Mouse (Mus musculus) kidney, embryonic 16.5 days (tissue): Measurements from ENCODE around the gene H2al1c. TPM values are rescaled to one million over a fixed set of nuclear protein-coding genes. Genes with fewer than 3 reads are reported as not detected.
"Not testable (repeated sequence)": the region's sequence is repeated elsewhere in the genome, so short reads cannot be mapped to it uniquely, and the experiment has no call there.

Source experiments
- ATAC-seq: fragments of 200-750 bp; cut with Nextera tagmentation; 2 replicates; pipeline ENCODE4 v1.8.0; 2017; ENCODE audit warnings: moderate TSS enrichment; ENCODE audit not compliant: low FRiP score, low TSS enrichment
- H3K27ac ChIP-seq: fragments of 300-500 bp; sonication (generic); 2 replicates; pipeline ENCODE4 v1.5.1; 2014; ENCODE audit warnings: low read length
- H3K27me3 ChIP-seq: fragments of 300-500 bp; sonication (generic); 2 replicates; pipeline ENCODE4 v1.6.1; 2014; ENCODE audit warnings: low read length, control low read depth, mixed read lengths; ENCODE audit not compliant: insufficient read depth
- H3K36me3 ChIP-seq: fragments of 300-500 bp; sonication (generic); 2 replicates; pipeline ENCODE4 v1.6.1; 2014; ENCODE audit warnings: low read length, control low read depth, mixed read lengths; ENCODE audit not compliant: insufficient read depth
- H3K4me1 ChIP-seq: fragments of 300-500 bp; sonication (generic); 2 replicates; pipeline ENCODE4 v1.6.1; 2014; ENCODE audit warnings: low read length, control low read depth, mixed read lengths; ENCODE audit not compliant: insufficient read depth
- H3K4me2 ChIP-seq: fragments of 300-500 bp; sonication (generic); replicated peaks from 2 replicates; pipeline ENCODE4 v1.6.1; 2014; ENCODE audit warnings: low read depth, low read length
- H3K4me3 ChIP-seq: fragments of 300-500 bp; sonication (generic); 2 replicates; pipeline ENCODE4 v1.5.1; 2014; ENCODE audit warnings: mild to moderate bottlenecking, low read length
- H3K9ac ChIP-seq: fragments of 300-500 bp; sonication (generic); replicated peaks from 2 replicates; pipeline ENCODE4 v1.6.1; 2014; ENCODE audit warnings: low read length
- H3K9me3 ChIP-seq: fragments of 300-500 bp; sonication (generic); 2 replicates; pipeline ENCODE4 v1.6.1; 2016; ENCODE audit warnings: low read length, control low read depth
- WGBS: fragments of 180-500 bp; shearing (Covaris S2); extraction: QIAGEN DNeasy Blood & Tissue Kit; methylation state at CpG from one replicate; pipeline ENCODE4 v1.1.7; 2014; 5-methylcytosine and 5-hydroxymethylcytosine counted together
- polyA plus RNA-seq: library from polyadenylated mRNA; unstranded; fragments of >200 nt; fragmentation: Nextera tagmentation; extraction: Ambion mirVana; gene quantifications from 2 replicates; pipeline ENCODE4 v1.2.1, GENCODE M21; 2015

Gene H2al1c
- not detected in 2 replicates for polyA plus RNA-seq

- H3K36me3 ChIP-seq, H3K4me2 ChIP-seq, ATAC-seq, H3K27ac ChIP-seq, H3K9ac ChIP-seq, H3K27me3 ChIP-seq, H3K4me3 ChIP-seq, H3K4me1 ChIP-seq, H3K9me3 ChIP-seq: not testable (repeated sequence)
- WGBS: 70% methylated on average over 1 of the region's 6 CpGs
Observed at GRCm38 (mm10) chrX:11305355-11305754, at the start of gene H2al1c. TSS of gene H2al1c (plus strand) at chrX:11305655.

- Histone ChIP-seq H3K9ac (no peak overlapping the region), H3K27me3 (peaks cover 22% of the 10 kb centered on the region; the same call in 1 of the 2 replicates), H3K4me2 (no peak overlapping the region), H3K4me3 (no peak overlapping the region), H3K36me3 (no peaks in the 10 kb centered on the region), H3K27ac (no peak overlapping the region), H3K4me1 (no peaks in the 10 kb centered on the region; the same call in 1 of the 2 replicates), H3K9me3 (no peaks in the 10 kb centered on the region)
- no peak for ATAC-seq
- 68% methylated on average over 8 of the region's 8 CpGs for WGBS
Observed at GRCm38 (mm10) chrX:11264918-11265317, 40.5 kb upstream of the H2al1c start.

- Histone ChIP-seq H3K27me3 (peaks cover 11% of the 10 kb centered on the region), H3K4me3 (no peak overlapping the region), H3K9ac (no peak overlapping the region), H3K36me3 (no peaks in the 10 kb centered on the region), H3K4me2 (no peak overlapping the region), H3K4me1 (no peaks in the 10 kb centered on the region; the same call in 1 of the 2 replicates), H3K9me3 (no peaks in the 10 kb centered on the region), H3K27ac (no peak overlapping the region)
- peak; percentile 77; the same call in 1 of the 2 replicates for ATAC-seq
- WGBS: 54% methylated on average over 7 of the region's 7 CpGs
Observed at GRCm38 (mm10) chrX:11267791-11268190, 37.7 kb upstream of the H2al1c start.

GRCm38 (mm10) chrX:11269074-11269473 lies 36.4 kb upstream of the H2al1c start:
- peaks cover 11% of the 10 kb centered on the region for H3K27me3 ChIP-seq
- ATAC-seq: no peak
- whole genome bisulfite sequencing: 78% methylated on average over 3 of the region's 3 CpGs

GRCm38 (mm10) chrX:11273190-11273589 lies 32.3 kb upstream of the H2al1c start:
- Histone ChIP-seq H3K9ac (no peak overlapping the region), H3K4me2 (no peak overlapping the region), H3K36me3 (no peaks in the 10 kb centered on the region), H3K27me3 (peaks cover 3% of the 10 kb centered on the region), H3K27ac (no peak overlapping the region), H3K4me3 (no peak overlapping the region), H3K4me1 (no peaks in the 10 kb centered on the region), H3K9me3 (no peaks in the 10 kb centered on the region)
- no peak for ATAC-seq
- 74% methylated on average over 3 of the region's 3 CpGs for WGBS

More at GRCm38 (mm10) chrX:11269074-11269473, 36.4 kb upstream of the H2al1c start:
- no peak overlapping the region for H3K27ac ChIP-seq
- H3K36me3 ChIP-seq: no peaks in the 10 kb centered on the region
- H3K9ac ChIP-seq: no peak overlapping the region
- no peak overlapping the region for H3K4me2 ChIP-seq
- no peaks in the 10 kb centered on the region for H3K9me3 ChIP-seq
- H3K4me1 ChIP-seq: no peaks in the 10 kb centered on the region; the same call in 1 of the 2 replicates
- H3K4me3 ChIP-seq: no peak overlapping the region

- Histone ChIP-seq H3K9me3 (no peaks in the 10 kb centered on the region), H3K36me3 (no peaks in the 10 kb centered on the region), H3K4me3 (no peak overlapping the region), H3K4me1 (no peaks in the 10 kb centered on the region), H3K27me3 (peaks cover 10% of the 10 kb centered on the region), H3K4me2 (no peak overlapping the region), H3K9ac (no peak overlapping the region), H3K27ac (no peak overlapping the region)
- 80% methylated on average over 6 of the region's 6 CpGs for WGBS
- ATAC-seq: no peak
Observed at GRCm38 (mm10) chrX:11277083-11277482, 28.4 kb upstream of the H2al1c start.

GRCm38 (mm10) chrX:11280741-11281140 lies 24.7 kb upstream of the H2al1c start:
- Histone ChIP-seq H3K4me3 (no peak overlapping the region), H3K9me3 (no peaks in the 10 kb centered on the region), H3K9ac (no peak overlapping the region), H3K4me1 (no peaks in the 10 kb centered on the region), H3K27ac (no peak overlapping the region), H3K36me3 (no peaks in the 10 kb centered on the region), H3K27me3 (peaks cover 7% of the 10 kb centered on the region; the same call in 1 of the 2 replicates), H3K4me2 (no peak overlapping the region)
- ATAC-seq: no peak
- 78% methylated on average over 2 of the region's 2 CpGs for WGBS

GRCm38 (mm10) chrX:11288306-11288882 lies 17.1 kb upstream of the H2al1c start:
- WGBS: 70% methylated on average over 14 of the region's 14 CpGs
- Histone ChIP-seq H3K9me3 (no peaks in the 10 kb centered on the region), H3K27ac (no peak overlapping the region), H3K9ac (no peak overlapping the region), H3K4me3 (no peak overlapping the region), H3K27me3 (peaks cover 10% of the 10 kb centered on the region; the same call in 1 of the 2 replicates), H3K4me2 (no peak overlapping the region), H3K36me3 (no peaks in the 10 kb centered on the region), H3K4me1 (no peaks in the 10 kb centered on the region)
- ATAC-seq: no peak

- H3K4me1 ChIP-seq: no peaks in the 10 kb centered on the region
- H3K4me3 ChIP-seq: no peak overlapping the region
- no peaks in the 10 kb centered on the region for H3K9me3 ChIP-seq
- H3K9ac ChIP-seq: no peak overlapping the region
- 67% methylated on average over 4 of the region's 4 CpGs for WGBS
- H3K27me3 ChIP-seq: peaks cover 10% of the 10 kb centered on the region; the same call in 1 of the 2 replicates
- no peak overlapping the region for H3K4me2 ChIP-seq
- no peak for ATAC-seq
- H3K27ac ChIP-seq: no peak overlapping the region
- H3K36me3 ChIP-seq: no peaks in the 10 kb centered on the region
Observed at GRCm38 (mm10) chrX:11289244-11289643, 16.2 kb upstream of the H2al1c start.

GRCm38 (mm10) chrX:11298957-11299356 lies 6.5 kb upstream of the H2al1c start, which contains the start of gene H2al1a:
TSS of gene H2al1a (plus strand) at chrX:11299257.
- H3K4me1 ChIP-seq, H3K4me3 ChIP-seq, H3K36me3 ChIP-seq, ATAC-seq, H3K27me3 ChIP-seq, H3K27ac ChIP-seq, H3K9ac ChIP-seq, H3K4me2 ChIP-seq, H3K9me3 ChIP-seq: not testable (repeated sequence)
- WGBS: no CpG with 5 or more reads among the region's 3 CpGs
